Mouse (Mus musculus): Measurements from ENCODE around the gene Gli2.

DNA sequence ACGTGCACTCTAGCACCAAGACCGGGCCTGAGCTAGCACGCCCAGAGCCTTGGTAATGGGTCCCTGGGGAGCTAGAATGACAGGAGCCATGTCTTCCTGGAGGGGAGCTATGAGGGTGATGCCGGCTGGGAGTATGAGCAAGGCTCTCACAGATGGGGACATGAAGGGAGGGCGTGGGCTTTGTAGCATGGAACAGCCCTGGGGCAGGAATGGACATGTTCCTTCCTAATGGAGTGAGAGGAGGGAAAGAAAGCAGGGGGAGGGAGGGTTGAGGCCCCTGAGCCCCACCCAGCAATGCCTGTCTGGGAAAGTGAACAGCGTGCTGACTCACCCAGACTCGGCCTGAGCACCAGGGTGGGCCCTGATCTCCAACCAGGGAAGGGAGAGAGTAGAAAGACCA lies 179.9 kb downstream of the Gli2 start:
- TF ChIP-seq CTCF (IDR thresholded peaks at IDR 0.05; ENCODE audit: low read depth, low read length) (no peak), POLR2AphosphoS5 (IDR thresholded peaks at IDR 0.05; ENCODE audit: insufficient replicate concordance, low read depth, low read length) (no peak)
